Mouse (Mus musculus) bone marrow, adult 2 months (tissue): Measurements from ENCODE around the gene Pola2.

Experiments
- CTCF ChIP-seq: fragments of 200-500 bp; IDR thresholded peaks from 2 replicates; pipeline ENCODE4 v1.5.1; 2011; ENCODE audit warnings: low read length, control low read depth; ENCODE audit not compliant: control insufficient read depth, insufficient read depth
- POLR2A ChIP-seq: fragments of 200-500 bp; IDR thresholded peaks from 2 replicates; pipeline ENCODE4 v1.6.1; 2011; ENCODE audit warnings: low read depth, mild to moderate bottlenecking, control low read depth, low read length, borderline replicate concordance; ENCODE audit not compliant: control insufficient read depth

- TF ChIP-seq CTCF (no peak), POLR2A (no peak)
Measured at GRCm38 (mm10) chr19:5953201-5953770, 10.7 kb downstream of the Pola2 start.
